Mouse (Mus musculus) lung, postnatal 10 days (tissue): Measurements from ENCODE around the gene Carmil3.
A peak's percentile ranks its signal among the peaks of the same experiment; 100 is the strongest.

Source experiments
- DNase-seq: peaks from one replicate; pipeline ENCODE4 v3.0.0; 2021

Carmil3 gene

GRCm38 (mm10) chr14:55490361-55491201 lies at the start of gene Carmil3:
Carmil3 (plus strand) TSS chr14:55490651.
- DNase-seq, result peak; percentile 64

- no peak for DNase-seq
Measured at GRCm38 (mm10) chr14:55457693-55458092, 32.8 kb upstream of the Carmil3 start.

GRCm38 (mm10) chr14:55458273-55458672 lies 32.2 kb upstream of the Carmil3 start:
- peak; percentile 73 for DNase-seq

- DNase-seq, result no peak
Measured at GRCm38 (mm10) chr14:55458761-55459160, 31.7 kb upstream of the Carmil3 start.

GRCm38 (mm10) chr14:55459796-55460195 lies 30.7 kb upstream of the Carmil3 start:
- DNase-seq, result no peak

- no peak for DNase-seq
Measured at GRCm38 (mm10) chr14:55460297-55460696, 30.2 kb upstream of the Carmil3 start.

- no peak for DNase-seq
Measured at GRCm38 (mm10) chr14:55461757-55462156, 28.7 kb upstream of the Carmil3 start.

- DNase-seq, result no peak
Measured at GRCm38 (mm10) chr14:55466481-55466880, 24.0 kb upstream of the Carmil3 start.

GRCm38 (mm10) chr14:55467108-55467507 lies 23.3 kb upstream of the Carmil3 start:
- DNase-seq, result no peak

GRCm38 (mm10) chr14:55468301-55468741 lies 22.1 kb upstream of the Carmil3 start:
- no peak for DNase-seq

- no peak for DNase-seq
Measured at GRCm38 (mm10) chr14:55469041-55469440, 21.4 kb upstream of the Carmil3 start.

- DNase-seq, result no peak
Measured at GRCm38 (mm10) chr14:55469821-55470220, 20.6 kb upstream of the Carmil3 start.

GRCm38 (mm10) chr14:55470806-55471205 lies 19.6 kb upstream of the Carmil3 start:
- peak; percentile 46 for DNase-seq

GRCm38 (mm10) chr14:55475654-55476053 lies 14.8 kb upstream of the Carmil3 start:
- no peak for DNase-seq

GRCm38 (mm10) chr14:55477421-55477820 lies 13.0 kb upstream of the Carmil3 start:
- DNase-seq, result no peak

- no peak for DNase-seq
Measured at GRCm38 (mm10) chr14:55477829-55478228, 12.6 kb upstream of the Carmil3 start.

GRCm38 (mm10) chr14:55478651-55479599 lies 11.5 kb upstream of the Carmil3 start, which contains the start of gene Dhrs4:
Dhrs4 (plus strand) TSS chr14:55478758.
- peak; percentile 90 for DNase-seq

- DNase-seq, result no peak
Measured at GRCm38 (mm10) chr14:55479629-55480028, 10.8 kb upstream of the Carmil3 start.

GRCm38 (mm10) chr14:55484430-55485085 lies 5.9 kb upstream of the Carmil3 start:
- no peak for DNase-seq

GRCm38 (mm10) chr14:55486836-55487235 lies 3.6 kb upstream of the Carmil3 start:
- DNase-seq, result no peak

- peak; percentile 69 for DNase-seq
Measured at GRCm38 (mm10) chr14:55491291-55491833, 911 bp downstream of the Carmil3 start.

GRCm38 (mm10) chr14:55492103-55492502 lies 1.7 kb downstream of the Carmil3 start:
- DNase-seq, result no peak
